Mouse (Mus musculus) macrophage (primary cell): ENCODE measurements around the gene Surf1. TPM values are rescaled to one million over a fixed set of nuclear protein-coding genes. Genes with fewer than 3 reads are reported as not detected.
A peak's percentile ranks its signal among the peaks of the same experiment; 100 is the strongest.

Experiments used
- H3K27ac ChIP-seq: fragments of 350-480 bp; formaldehyde crosslinking; 2 replicates; pipeline ENCODE4 v1.9.0; 2021
- H3K36me3 ChIP-seq: fragments of 350-480 bp; formaldehyde crosslinking; 2 replicates; pipeline ENCODE4 v1.9.0; 2021; ENCODE audit errors: inconsistent target
- H3K4me3 ChIP-seq: fragments of 350-480 bp; formaldehyde crosslinking; 2 replicates; pipeline ENCODE4 v1.9.0; 2021; ENCODE audit errors: inconsistent target
- H3K79me2 ChIP-seq: fragments of 350-480 bp; formaldehyde crosslinking; 2 replicates; pipeline ENCODE4 v1.9.0; 2021; ENCODE audit errors: inconsistent target
- WGBS: methylation state at CpG from one replicate; pipeline ENCODE4 v1.1.7; 2026; ENCODE audit warnings: inconsistent platforms; ENCODE audit not compliant: missing documents; 5-methylcytosine and 5-hydroxymethylcytosine counted together
- polyA plus RNA-seq: library from polyadenylated mRNA; stranded (reverse); fragments of 250-400 nt; gene quantifications from 3 replicates; pipeline ENCODE4 v1.2.4, GENCODE M21; 2018; ENCODE audit warnings: inconsistent platforms
- total RNA-seq, 78 experiments: library from RNA; depleted of rRNA; stranded (reverse); fragments of 250-400 nt; gene quantifications; 1 replicate in 9 of 78; 2 replicates in 24 of 78; 3 replicates in 43 of 78; 4 replicates in 2 of 78; pipeline ENCODE4 v1.2.4; 2018; ENCODE audit warnings: inconsistent platforms in 56 of 78

Surf1 gene
- total RNA-seq (2018; cell fraction: chromatin; rRNA removed): 100 to 1,000 TPM in 5 of 26 experiments, 10 to 100 TPM in 21; 41.8 to 113 (median 78.7) TPM
- total RNA-seq (2018; cell fraction: cytosol; rRNA removed): 10 to 100 TPM; 51.6 to 97.7 (median 81.3) TPM
- total RNA-seq (2018; cell fraction: nucleus; rRNA removed): 100 to 1,000 TPM in 1 of 26 experiments, 10 to 100 TPM in 25; 43.1 to 104 (median 63.4) TPM
- 55.2 to 73.5 TPM (median 59.6 TPM) in 3 replicates for polyA plus RNA-seq

- Histone ChIP-seq H3K36me3 (peaks cover 46% of the 10 kb centered on the region), H3K4me3 (peak within 1 kb of the TSS; percentile 99), H3K79me2 (peaks cover 94% of the 10 kb centered on the region), H3K27ac (peak within 1 kb of the TSS; percentile 85)
- WGBS: 2% methylated on average over 47 of the region's 47 CpGs
Measured at GRCm38 (mm10) chr2:26915927-26916728, at the start of gene Surf1, which contains the start of gene Surf2. Gene Surf1, minus strand, starts transcription at chr2:26916530. Gene Surf2, plus strand, starts transcription at chr2:26916367.

- Histone ChIP-seq H3K36me3 (peaks cover 11% of the 10 kb centered on the region; the same call in 1 of the 2 replicates), H3K79me2 (peaks cover 39% of the 10 kb centered on the region), H3K4me3 (peak overlapping the region; percentile 89), H3K27ac (peak overlapping the region; percentile 95)
- 24% methylated on average over 13 of the region's 14 CpGs for WGBS
Measured at GRCm38 (mm10) chr2:26964724-26965370, 48.5 kb upstream of the Surf1 start.

GRCm38 (mm10) chr2:26963923-26964723, 47.8 kb upstream of the Surf1 start, which contains the start of gene Rexo4:
Gene Rexo4, minus strand, starts transcription at chr2:26964386.
- 2% methylated on average over 43 of the region's 50 CpGs for WGBS

GRCm38 (mm10) chr2:26960756-26961155, 44.4 kb upstream of the Surf1 start:
- Histone ChIP-seq H3K79me2 (peaks cover 39% of the 10 kb centered on the region), H3K36me3 (peaks cover 46% of the 10 kb centered on the region), H3K4me3 (no peak overlapping the region), H3K27ac (no peak overlapping the region)
- WGBS: 83% methylated on average over 4 of the region's 4 CpGs

More at GRCm38 (mm10) chr2:26963923-26964723, 47.8 kb upstream of the Surf1 start, which contains the start of gene Rexo4:
- Histone ChIP-seq H3K36me3 (peaks cover 14% of the 10 kb centered on the region; the same call in 1 of the 2 replicates), H3K27ac (peak within 1 kb of the TSS; percentile 95), H3K79me2 (peaks cover 39% of the 10 kb centered on the region), H3K4me3 (peak within 1 kb of the TSS; percentile 89)

GRCm38 (mm10) chr2:26957488-26957859, 41.1 kb upstream of the Surf1 start:
- peaks cover 22% of the 10 kb centered on the region for H3K79me2 ChIP-seq
- no peak overlapping the region for H3K27ac ChIP-seq
- H3K4me3 ChIP-seq: no peak overlapping the region
- H3K36me3 ChIP-seq: peaks cover 77% of the 10 kb centered on the region
- 96% methylated on average over 2 of the region's 2 CpGs for WGBS

GRCm38 (mm10) chr2:26956811-26957487, 40.6 kb upstream of the Surf1 start:
- Histone ChIP-seq H3K4me3 (no peak overlapping the region), H3K79me2 (peaks cover 17% of the 10 kb centered on the region), H3K27ac (no peak overlapping the region), H3K36me3 (peaks cover 82% of the 10 kb centered on the region)
- WGBS: 95% methylated on average over 12 of the region's 12 CpGs

GRCm38 (mm10) chr2:26954735-26955395, 38.5 kb upstream of the Surf1 start:
- H3K79me2 ChIP-seq: no peaks in the 10 kb centered on the region
- WGBS: 100% methylated on average over 2 of the region's 2 CpGs
- no peak overlapping the region for H3K27ac ChIP-seq
- H3K4me3 ChIP-seq: no peak overlapping the region
- H3K36me3 ChIP-seq: peaks cover 79% of the 10 kb centered on the region

GRCm38 (mm10) chr2:26952866-26953265, 36.5 kb upstream of the Surf1 start:
- H3K36me3 ChIP-seq: peaks cover 65% of the 10 kb centered on the region
- H3K27ac ChIP-seq: no peak overlapping the region
- no peak overlapping the region for H3K4me3 ChIP-seq
- 90% methylated on average over 8 of the region's 8 CpGs for WGBS
- H3K79me2 ChIP-seq: no peaks in the 10 kb centered on the region

- 91% methylated on average over 4 of the region's 4 CpGs for WGBS
- Histone ChIP-seq H3K36me3 (peaks cover 58% of the 10 kb centered on the region), H3K79me2 (no peaks in the 10 kb centered on the region), H3K4me3 (no peak overlapping the region), H3K27ac (no peak overlapping the region)
Measured at GRCm38 (mm10) chr2:26952193-26952592, 35.9 kb upstream of the Surf1 start.

GRCm38 (mm10) chr2:26951346-26951905, 35.1 kb upstream of the Surf1 start:
- no peak overlapping the region for H3K4me3 ChIP-seq
- 94% methylated on average over 8 of the region's 8 CpGs for WGBS
- H3K79me2 ChIP-seq: no peaks in the 10 kb centered on the region
- peaks cover 50% of the 10 kb centered on the region for H3K36me3 ChIP-seq
- H3K27ac ChIP-seq: no peak overlapping the region

GRCm38 (mm10) chr2:26950411-26950810, 34.1 kb upstream of the Surf1 start:
- 100% methylated on average over 2 of the region's 2 CpGs for WGBS
- peaks cover 40% of the 10 kb centered on the region for H3K36me3 ChIP-seq
- no peaks in the 10 kb centered on the region for H3K79me2 ChIP-seq
- no peak overlapping the region for H3K27ac ChIP-seq
- no peak overlapping the region for H3K4me3 ChIP-seq

- Histone ChIP-seq H3K27ac (no peak overlapping the region), H3K36me3 (no peaks in the 10 kb centered on the region), H3K4me3 (no peak overlapping the region), H3K79me2 (no peaks in the 10 kb centered on the region)
- 76% methylated on average over 3 of the region's 3 CpGs for WGBS
Measured at GRCm38 (mm10) chr2:26943253-26943652, 26.9 kb upstream of the Surf1 start.

GRCm38 (mm10) chr2:26941539-26941938, 25.2 kb upstream of the Surf1 start:
- H3K4me3 ChIP-seq: no peak overlapping the region

More at GRCm38 (mm10) chr2:26941539-26941938, 25.2 kb upstream of the Surf1 start:
- Histone ChIP-seq H3K36me3 (no peaks in the 10 kb centered on the region), H3K79me2 (no peaks in the 10 kb centered on the region), H3K27ac (peak overlapping the region; percentile 25)
- 8% methylated on average over 5 of the region's 5 CpGs for WGBS
